Mouse (Mus musculus) intestine, embryonic 14.5 days (tissue): ENCODE measurements around the gene Ccdc190. TPM values are rescaled to one million over a fixed set of nuclear protein-coding genes. Genes with fewer than 3 reads are reported as not detected.

ENCODE experiments used
- ATAC-seq: fragments of 200-750 bp; cut with Nextera tagmentation; replicated peaks from 2 replicates; pipeline ENCODE4 v1.8.0; 2017; ENCODE audit warnings: low read depth, moderate number of reproducible peaks, moderate TSS enrichment, moderate library complexity; ENCODE audit not compliant: low FRiP score, low TSS enrichment
- DNase-seq: peaks from one replicate; pipeline ENCODE4 v3.0.0-alpha.2; 2018; ENCODE audit warnings: low spot score
- H3K27ac ChIP-seq: fragments of 300-500 bp; sonication (generic); 2 replicates; pipeline ENCODE4 v1.5.1; 2014; ENCODE audit warnings: low read depth, mild to moderate bottlenecking, control low read depth
- H3K27me3 ChIP-seq: fragments of 300-500 bp; sonication (generic); replicated peaks from 2 replicates; pipeline ENCODE4 v1.6.1; 2014; ENCODE audit warnings: low read length, control low read depth; ENCODE audit not compliant: control insufficient read depth, insufficient read depth
- H3K36me3 ChIP-seq: fragments of 300-500 bp; sonication (generic); 2 replicates; pipeline ENCODE4 v1.6.1; 2014; ENCODE audit warnings: low read length, control low read depth; ENCODE audit not compliant: control insufficient read depth, insufficient read depth
- H3K4me1 ChIP-seq: fragments of 300-500 bp; sonication (generic); replicated peaks from 2 replicates; pipeline ENCODE4 v1.6.1; 2014; ENCODE audit warnings: low read length, control low read depth, mixed read lengths; ENCODE audit not compliant: control insufficient read depth, insufficient read depth
- H3K4me2 ChIP-seq: fragments of 300-500 bp; sonication (generic); 2 replicates; pipeline ENCODE4 v1.6.1; 2014; ENCODE audit warnings: low read length
- H3K4me3 ChIP-seq: fragments of 300-500 bp; sonication (generic); 2 replicates; pipeline ENCODE4 v1.5.1; 2014; ENCODE audit warnings: low read depth, low read length, control low read depth, mixed read lengths
- H3K9ac ChIP-seq: fragments of 300-500 bp; sonication (generic); 2 replicates; pipeline ENCODE4 v1.6.1; 2014; ENCODE audit warnings: mild to moderate bottlenecking, low read length
- H3K9me3 ChIP-seq: fragments of 300-500 bp; sonication (generic); 2 replicates; pipeline ENCODE4 v1.6.1; 2016; ENCODE audit warnings: low read length, control low read depth; ENCODE audit not compliant: control insufficient read depth
- WGBS: fragments of 180-500 bp; shearing (Covaris S2); extraction: QIAGEN DNeasy Blood & Tissue Kit; methylation state at CpG from one replicate; pipeline ENCODE4 v1.1.7; 2014; 5-methylcytosine and 5-hydroxymethylcytosine counted together
- polyA plus RNA-seq: library from polyadenylated mRNA; unstranded; fragments of >200 nt; fragmentation: Nextera tagmentation; extraction: Ambion mirVana; gene quantifications from 2 replicates; pipeline ENCODE4 v1.2.1, GENCODE M21; 2014

Ccdc190 gene
- polyA plus RNA-seq, 1 experiment from 2014 or later = not detected

DNA sequence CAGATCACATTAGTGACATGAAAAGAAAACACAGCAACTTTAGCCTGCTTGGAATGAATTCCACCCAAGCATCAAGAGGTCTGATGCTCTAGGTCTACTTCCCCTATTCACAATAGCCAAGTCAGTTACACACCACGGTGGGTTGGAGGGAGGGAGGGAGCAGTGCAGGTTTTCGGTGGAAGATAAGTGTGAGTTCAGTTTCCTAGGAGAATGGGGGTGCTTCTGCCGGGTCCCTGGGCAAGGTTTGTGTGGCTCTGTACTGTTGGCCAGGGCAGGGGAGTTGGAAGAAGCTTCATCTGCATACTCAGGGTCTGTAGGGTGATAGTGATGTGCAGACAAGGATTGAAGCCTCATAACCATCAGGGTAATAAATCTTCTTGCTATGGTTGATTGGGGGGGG lies 17.6 kb downstream of the Ccdc190 start:
- Histone ChIP-seq H3K27me3 (no peaks in the 10 kb centered on the region), H3K36me3 (peaks cover 4% of the 10 kb centered on the region; the same call in 1 of the 2 replicates), H3K9me3 (no peaks in the 10 kb centered on the region), H3K9ac (no peak overlapping the region), H3K4me2 (no peak overlapping the region), H3K4me1 (no peaks in the 10 kb centered on the region), H3K27ac (no peak overlapping the region), H3K4me3 (no peak overlapping the region)
- WGBS = 63% methylated on average over 3 of the region's 3 CpGs
- no peak for ATAC-seq
- DNase-seq = no peak

DNA sequence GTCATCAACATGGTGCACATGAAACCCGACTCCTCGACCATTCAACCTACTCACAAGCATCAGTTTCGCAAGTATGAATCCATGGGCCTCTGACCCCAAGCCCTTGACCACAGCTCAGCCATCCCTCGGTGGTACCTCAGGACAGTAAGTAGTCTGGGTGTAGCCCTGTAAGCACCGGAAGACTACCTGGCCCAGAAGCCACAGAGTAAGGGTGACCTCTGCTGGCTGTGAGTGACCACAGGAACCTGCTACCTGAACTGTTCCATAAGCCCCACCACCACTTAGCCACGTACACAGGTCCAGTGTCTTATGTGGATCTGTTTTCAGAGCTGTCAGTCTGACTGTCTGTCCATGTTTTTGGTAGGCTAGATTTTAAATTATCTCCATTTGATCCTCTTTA lies 19.2 kb downstream of the Ccdc190 start:
- H3K27me3 ChIP-seq = no peaks in the 10 kb centered on the region
- H3K9ac ChIP-seq = no peak overlapping the region
- DNase-seq (no peak), ATAC-seq (no peak)
- 72% methylated on average over 6 of the region's 6 CpGs for WGBS
- peaks cover 17% of the 10 kb centered on the region for H3K36me3 ChIP-seq
- H3K4me3 ChIP-seq = no peak overlapping the region
- H3K9me3 ChIP-seq = no peaks in the 10 kb centered on the region
- no peak overlapping the region for H3K4me2 ChIP-seq
- no peak overlapping the region for H3K27ac ChIP-seq
- H3K4me1 ChIP-seq = no peaks in the 10 kb centered on the region

DNA sequence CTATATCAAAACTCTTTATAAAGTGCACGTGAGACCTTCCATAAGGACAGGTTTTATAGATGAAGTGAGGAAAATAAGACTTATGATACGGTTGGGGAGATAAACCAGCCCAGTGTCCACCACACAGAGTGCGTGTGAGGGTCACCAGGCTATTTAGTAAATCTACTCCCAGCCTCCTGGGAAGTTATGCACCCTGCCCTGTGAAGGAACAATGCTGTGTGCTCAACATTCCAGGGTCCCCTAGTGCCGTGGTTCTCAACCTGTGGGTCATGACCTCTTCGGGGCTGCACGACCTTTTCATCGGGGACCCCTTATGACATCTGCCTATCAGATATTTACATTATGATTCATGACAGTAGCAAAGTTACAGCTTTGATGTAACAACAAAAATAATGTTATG lies 19.8 kb downstream of the Ccdc190 start:
- ATAC-seq (no peak), DNase-seq (no peak)
- H3K27ac ChIP-seq = no peak overlapping the region
- H3K9ac ChIP-seq = no peak overlapping the region
- no peaks in the 10 kb centered on the region for H3K9me3 ChIP-seq
- H3K36me3 ChIP-seq = peaks cover 23% of the 10 kb centered on the region
- no peaks in the 10 kb centered on the region for H3K27me3 ChIP-seq
- no peaks in the 10 kb centered on the region for H3K4me1 ChIP-seq
- no peak overlapping the region for H3K4me2 ChIP-seq
- 65% methylated on average over 7 of the region's 7 CpGs for WGBS
- no peak overlapping the region for H3K4me3 ChIP-seq

DNA sequence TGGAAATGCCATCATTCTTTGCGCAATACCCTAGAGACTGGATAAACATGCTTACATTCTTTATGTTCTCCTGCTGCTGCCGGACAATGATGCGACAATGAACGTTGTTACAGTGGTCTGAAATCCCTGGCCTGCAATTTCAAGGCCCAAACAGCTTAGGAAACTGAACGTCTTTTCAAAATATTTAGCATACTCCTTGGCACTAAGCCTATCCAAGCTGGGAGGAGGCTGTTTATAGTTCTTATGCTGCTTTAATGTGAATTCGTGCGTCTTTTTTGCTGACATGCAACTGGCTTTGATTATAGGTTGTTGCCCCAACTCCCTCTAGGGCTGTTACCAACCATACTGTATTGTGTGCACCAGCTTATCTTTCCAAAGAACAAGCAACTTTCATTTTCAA lies 20.4 kb downstream of the Ccdc190 start:
- no peak overlapping the region for H3K9ac ChIP-seq
- DNase-seq = no peak
- no peaks in the 10 kb centered on the region for H3K27me3 ChIP-seq
- 58% methylated on average over 7 of the region's 7 CpGs for WGBS
- H3K9me3 ChIP-seq = no peaks in the 10 kb centered on the region
- H3K27ac ChIP-seq = no peak overlapping the region
- H3K4me3 ChIP-seq = no peak overlapping the region
- H3K4me2 ChIP-seq = no peak overlapping the region
- no peak for ATAC-seq
- no peaks in the 10 kb centered on the region for H3K4me1 ChIP-seq
- peaks cover 25% of the 10 kb centered on the region for H3K36me3 ChIP-seq

DNA sequence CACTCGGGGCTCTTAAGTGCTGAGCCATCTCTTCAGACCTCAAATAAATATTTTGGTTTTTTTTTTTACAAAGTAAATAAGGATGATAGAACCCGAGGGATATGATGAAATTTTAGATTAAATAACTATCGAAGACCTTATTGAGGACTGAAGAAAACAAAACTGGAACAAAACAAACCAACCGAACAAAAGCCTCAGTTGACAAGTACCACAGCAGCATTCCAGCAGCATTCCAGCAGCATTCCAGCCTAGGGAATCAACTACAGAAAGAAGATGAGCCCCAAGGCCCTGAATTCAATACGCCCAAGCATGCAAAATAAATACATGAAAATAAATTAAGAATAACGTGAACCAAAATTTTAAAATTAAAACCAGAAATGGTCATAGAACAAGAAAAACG lies 21.5 kb downstream of the Ccdc190 start:
- H3K9me3 ChIP-seq = no peaks in the 10 kb centered on the region
- WGBS = 64% methylated on average over 7 of the region's 7 CpGs
- H3K27ac ChIP-seq = no peak overlapping the region
- ATAC-seq (no peak), DNase-seq (no peak)
- no peak overlapping the region for H3K9ac ChIP-seq
- H3K4me1 ChIP-seq = no peaks in the 10 kb centered on the region
- no peak overlapping the region for H3K4me2 ChIP-seq
- no peak overlapping the region for H3K4me3 ChIP-seq
- no peaks in the 10 kb centered on the region for H3K27me3 ChIP-seq
- H3K36me3 ChIP-seq = peaks cover 33% of the 10 kb centered on the region

DNA sequence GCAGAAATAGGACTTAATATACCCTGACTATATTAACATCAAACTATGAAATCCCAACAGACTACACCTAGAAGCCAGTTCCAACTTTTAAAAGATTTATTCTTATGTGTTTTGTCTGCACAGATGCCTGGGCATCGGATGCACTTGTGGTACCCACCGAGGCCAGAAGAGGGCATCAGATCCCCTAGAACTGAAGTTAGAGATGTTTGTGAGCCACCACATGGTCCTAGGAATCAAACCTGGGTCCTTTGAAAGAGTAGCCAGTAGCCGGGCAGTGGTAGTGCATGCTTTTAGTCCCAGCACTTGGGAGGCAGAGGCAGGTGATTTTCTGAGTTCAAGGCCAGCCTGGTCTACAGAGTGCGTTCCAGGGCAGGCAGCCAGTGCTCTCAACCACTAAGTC lies 22.2 kb downstream of the Ccdc190 start:
- peaks cover 40% of the 10 kb centered on the region for H3K36me3 ChIP-seq
- H3K27ac ChIP-seq = no peak overlapping the region
- no peaks in the 10 kb centered on the region for H3K9me3 ChIP-seq
- H3K4me1 ChIP-seq = no peaks in the 10 kb centered on the region
- no peak overlapping the region for H3K4me2 ChIP-seq
- no peak overlapping the region for H3K4me3 ChIP-seq
- WGBS = 95% methylated on average over 4 of the region's 4 CpGs
- H3K9ac ChIP-seq = no peak overlapping the region
- no peaks in the 10 kb centered on the region for H3K27me3 ChIP-seq
- no peak for ATAC-seq
- DNase-seq = no peak

DNA sequence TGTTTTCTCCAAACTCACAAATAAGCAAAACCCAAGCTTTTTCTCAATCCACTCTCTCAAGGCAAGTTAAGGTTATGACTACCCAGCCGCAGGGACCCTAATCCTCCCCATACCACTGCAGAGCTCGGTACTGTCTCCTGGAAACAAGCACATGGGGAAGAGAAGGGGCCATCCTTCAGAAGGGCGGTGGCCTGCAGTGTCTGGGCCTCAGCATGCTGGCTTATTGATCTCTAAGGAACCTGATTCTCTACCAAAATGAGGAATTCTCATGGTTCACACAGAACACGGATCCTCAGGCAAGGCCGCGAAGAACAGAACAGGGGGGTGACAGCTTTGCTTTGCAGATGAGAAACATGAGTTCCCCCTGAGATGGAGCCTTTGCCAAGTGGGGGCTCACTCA lies 23.1 kb downstream of the Ccdc190 start:
- no peak overlapping the region for H3K4me2 ChIP-seq
- no peak overlapping the region for H3K9ac ChIP-seq
- H3K4me3 ChIP-seq = no peak overlapping the region
- WGBS = 86% methylated on average over 6 of the region's 6 CpGs
- H3K4me1 ChIP-seq = no peaks in the 10 kb centered on the region
- H3K36me3 ChIP-seq = peaks cover 47% of the 10 kb centered on the region
- no peaks in the 10 kb centered on the region for H3K9me3 ChIP-seq
- DNase-seq (no peak), ATAC-seq (no peak)
- no peak overlapping the region for H3K27ac ChIP-seq
- H3K27me3 ChIP-seq = no peaks in the 10 kb centered on the region

DNA sequence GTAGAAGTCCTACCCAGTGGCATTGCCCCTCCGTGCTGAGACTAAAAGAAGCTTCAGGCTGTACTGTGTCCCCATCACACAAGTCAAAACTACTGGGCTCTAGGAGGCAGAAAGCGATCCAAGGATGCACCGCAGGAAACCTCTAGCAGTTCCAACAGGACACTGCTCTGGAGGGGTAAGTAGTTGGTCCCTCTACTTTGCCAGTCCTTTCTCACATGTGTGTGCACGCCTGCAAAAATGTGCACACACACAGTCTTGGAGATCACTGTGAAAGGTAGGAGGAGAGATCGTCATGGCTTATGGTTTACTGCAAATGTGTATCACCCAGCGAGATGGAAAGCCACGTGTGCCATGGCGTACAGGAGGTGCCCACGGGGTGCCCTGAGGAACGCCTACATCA lies 24.2 kb downstream of the Ccdc190 start:
- no peak for ATAC-seq
- no peak for DNase-seq
- Histone ChIP-seq H3K9ac (no peak overlapping the region), H3K4me3 (no peak overlapping the region), H3K27me3 (no peaks in the 10 kb centered on the region), H3K27ac (no peak overlapping the region), H3K4me2 (no peak overlapping the region), H3K36me3 (peaks cover 51% of the 10 kb centered on the region), H3K9me3 (no peaks in the 10 kb centered on the region), H3K4me1 (no peaks in the 10 kb centered on the region)
- WGBS = 95% methylated on average over 10 of the region's 10 CpGs

DNA sequence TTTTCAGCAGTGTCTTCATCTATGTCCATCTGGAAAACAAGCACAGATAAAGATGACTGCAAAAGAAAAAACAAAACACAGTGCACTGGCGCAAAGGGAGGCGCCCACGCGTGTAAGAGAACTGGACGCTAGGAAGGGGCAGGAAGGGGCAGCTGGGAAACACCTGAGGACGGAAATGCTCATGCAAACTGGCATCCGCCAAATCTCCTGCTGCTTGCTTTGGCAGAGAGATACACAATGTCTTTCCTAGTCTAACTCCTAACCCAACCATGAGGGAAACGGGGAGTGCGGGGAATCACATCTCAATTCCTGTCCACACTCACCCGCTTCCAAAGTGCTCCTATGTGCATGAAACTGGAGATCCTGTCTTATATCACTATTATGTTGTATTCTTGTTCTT lies 24.7 kb downstream of the Ccdc190 start:
- 95% methylated on average over 10 of the region's 10 CpGs for WGBS
- peaks cover 56% of the 10 kb centered on the region for H3K36me3 ChIP-seq

More for the DNA sequence above, 24.7 kb downstream of the Ccdc190 start:
- Histone ChIP-seq H3K9ac (no peak overlapping the region), H3K27ac (no peak overlapping the region), H3K4me2 (no peak overlapping the region), H3K4me1 (no peaks in the 10 kb centered on the region), H3K4me3 (no peak overlapping the region), H3K9me3 (no peaks in the 10 kb centered on the region), H3K27me3 (no peaks in the 10 kb centered on the region)
- DNase-seq (no peak), ATAC-seq (no peak)
